Mouse (Mus musculus): Measurements from ENCODE around the gene Zbtb45. TPM values are rescaled to one million over a fixed set of nuclear protein-coding genes. Genes with fewer than 3 reads are reported as not detected.

The Zbtb45 gene
- polyA plus RNA-seq (2021; fragmentation: Nextera tagmentation): 7.8 and 11.4 TPM in 2 replicates
- long read RNA-seq, experiment 1, transcript Zbtb45-201 (3 exons, 2,171 nt): major isoform, 20 of 32 reads
- long read RNA-seq, experiment 1, partial matches to known transcripts: 0 of 32 reads
- long read RNA-seq, experiment 1, other reads (novel, unspliced or antisense): 12 of 32 reads
- long read RNA-seq, experiment 2, partial matches to known transcripts: 4 of 8 reads
- long read RNA-seq, experiment 2, other reads (novel, unspliced or antisense): 2 of 8 reads

DNA sequence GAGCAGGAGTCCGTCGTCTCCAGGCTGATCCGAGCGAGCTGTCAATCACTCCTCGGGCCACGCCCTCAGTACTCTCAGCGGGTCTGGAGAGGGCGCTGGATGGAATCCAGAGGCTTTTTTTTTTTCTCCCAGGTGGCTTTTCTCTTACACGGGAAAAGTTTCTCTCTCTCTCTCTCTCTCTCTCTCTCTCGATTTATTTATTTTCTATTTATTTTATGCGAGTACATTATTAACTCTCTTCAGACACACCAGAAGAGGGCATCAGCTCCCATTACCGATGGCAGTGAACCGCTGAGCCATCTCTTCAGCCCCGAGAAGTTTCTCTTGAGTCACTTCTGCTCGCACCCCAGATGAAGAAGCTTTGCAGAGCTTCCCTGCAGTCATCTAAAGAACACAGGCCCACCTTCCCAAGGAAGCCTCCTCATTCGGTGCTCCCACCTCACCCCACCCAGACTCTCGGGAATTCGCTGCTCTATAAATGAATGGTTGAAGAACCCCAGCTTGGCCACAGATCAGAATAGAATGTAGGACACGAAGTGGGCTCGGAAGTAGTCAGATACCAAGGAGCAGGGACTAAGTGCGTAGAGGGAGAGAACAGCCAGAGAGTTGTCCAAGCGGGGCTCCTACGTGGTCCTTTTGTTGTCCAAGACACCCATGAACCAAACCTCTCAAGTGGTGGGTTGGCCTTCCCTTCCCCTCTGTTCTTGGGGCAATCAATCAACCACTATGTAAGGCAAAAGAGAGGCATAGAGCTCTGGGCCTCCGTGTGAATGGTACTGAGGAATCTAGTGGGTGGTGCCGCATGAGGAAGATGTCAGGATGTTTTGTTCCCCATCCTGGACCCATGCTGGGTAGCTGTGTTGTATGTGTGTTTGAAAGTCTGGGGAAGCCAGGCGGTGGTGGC, at the start of gene Zbtb45:
TSS of gene Zbtb45 (minus strand) at position 30 of the 904 bp plus-strand sequence.

DNA sequence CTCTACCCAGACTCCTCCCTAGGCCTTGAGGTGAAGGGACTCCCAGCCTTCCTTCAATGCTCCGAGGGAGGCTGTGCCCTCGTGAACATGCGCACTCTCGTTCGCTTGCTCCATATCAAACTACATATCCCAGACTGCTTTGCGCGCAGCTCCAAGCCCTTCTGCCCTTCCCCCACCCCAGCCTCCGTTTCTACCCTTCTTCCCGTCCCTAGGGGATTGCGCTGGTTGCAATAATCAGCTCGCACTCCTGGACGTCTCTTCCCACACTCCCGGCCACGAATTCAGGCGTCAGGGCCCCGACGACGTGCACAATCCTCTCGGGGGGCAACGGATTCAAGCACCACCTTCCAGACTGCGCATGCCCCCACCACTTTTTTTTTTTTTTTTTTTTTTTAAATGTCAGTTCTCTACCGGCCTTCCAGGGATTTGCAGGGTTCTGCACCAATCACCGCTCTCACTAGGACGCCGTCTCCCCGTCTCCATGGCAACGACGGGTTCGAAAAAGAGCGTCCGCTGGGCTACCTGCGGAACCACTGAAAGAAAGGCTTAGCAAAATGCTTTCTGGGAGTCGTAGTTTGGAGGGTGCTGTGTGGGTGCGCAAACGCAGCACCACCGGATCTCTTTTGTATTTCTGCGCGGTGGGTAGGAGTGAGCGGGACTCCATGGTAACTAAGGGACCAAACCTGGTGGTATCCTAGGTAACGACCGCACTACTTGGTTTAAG, 44.6 kb upstream of the Zbtb45 start, which contains the start of gene Mzf1:
TSS of gene Mzf1 (minus strand) at position 478 of the 724 bp plus-strand sequence.

GRCm38 (mm10) chr7:13037901-13038555, 28.2 kb upstream of the Zbtb45 start, which contains the start of gene Ube2m:
Gene Ube2m, minus strand, starts transcription at chr7:13038275.

GRCm38 (mm10) chr7:13034148-13034977, 24.5 kb upstream of the Zbtb45 start, which contains the start of gene Chmp2a:
Gene Chmp2a, minus strand, starts transcription at chr7:13034807.

DNA sequence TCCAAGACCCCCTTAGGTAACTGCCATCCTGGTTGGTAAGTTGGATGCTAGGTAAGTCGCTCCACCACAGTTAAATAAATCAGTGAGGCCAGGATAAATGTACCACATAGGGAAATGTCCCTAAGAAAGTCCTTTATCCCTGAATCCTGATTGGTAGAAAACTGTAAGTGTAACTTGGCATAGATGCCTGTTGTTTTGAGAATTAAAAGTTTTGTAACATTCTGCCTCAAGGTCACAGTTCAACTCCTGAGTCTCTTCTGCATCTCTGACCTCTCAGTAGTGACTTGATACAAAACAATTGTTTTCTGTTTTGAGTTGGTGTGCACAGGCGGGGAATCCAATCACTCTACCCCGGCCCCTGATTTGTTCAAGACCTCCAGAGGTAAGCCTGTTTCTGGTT, 11.0 kb downstream of the Zbtb45 start, which contains the start of gene Trim28:
TSS of gene Trim28 (plus strand) at position 264 of the 400 bp plus-strand sequence.

DNA sequence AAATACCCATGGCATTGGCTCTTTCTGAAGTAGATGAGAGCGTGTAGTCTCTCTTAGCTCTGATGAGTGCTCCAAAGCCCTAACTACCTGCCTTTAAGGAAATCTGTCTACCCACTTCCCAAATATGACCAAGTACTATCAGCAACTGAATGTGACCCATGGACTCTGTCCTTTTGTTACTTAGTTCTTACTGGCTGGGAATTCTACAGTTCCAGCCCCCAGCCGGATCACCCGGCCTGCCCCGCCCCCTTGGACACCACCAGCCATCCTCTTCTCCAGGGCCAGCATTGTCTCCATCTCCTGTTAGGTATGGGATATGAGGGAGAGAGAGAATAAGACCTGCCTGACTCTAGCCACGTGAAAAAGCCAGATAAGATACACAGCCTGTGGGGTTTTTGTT, 11.8 kb downstream of the Zbtb45 start, which contains the start of gene Slc27a5:
TSS of gene Slc27a5 (minus strand) at position 140 of the 400 bp plus-strand sequence.

DNA sequence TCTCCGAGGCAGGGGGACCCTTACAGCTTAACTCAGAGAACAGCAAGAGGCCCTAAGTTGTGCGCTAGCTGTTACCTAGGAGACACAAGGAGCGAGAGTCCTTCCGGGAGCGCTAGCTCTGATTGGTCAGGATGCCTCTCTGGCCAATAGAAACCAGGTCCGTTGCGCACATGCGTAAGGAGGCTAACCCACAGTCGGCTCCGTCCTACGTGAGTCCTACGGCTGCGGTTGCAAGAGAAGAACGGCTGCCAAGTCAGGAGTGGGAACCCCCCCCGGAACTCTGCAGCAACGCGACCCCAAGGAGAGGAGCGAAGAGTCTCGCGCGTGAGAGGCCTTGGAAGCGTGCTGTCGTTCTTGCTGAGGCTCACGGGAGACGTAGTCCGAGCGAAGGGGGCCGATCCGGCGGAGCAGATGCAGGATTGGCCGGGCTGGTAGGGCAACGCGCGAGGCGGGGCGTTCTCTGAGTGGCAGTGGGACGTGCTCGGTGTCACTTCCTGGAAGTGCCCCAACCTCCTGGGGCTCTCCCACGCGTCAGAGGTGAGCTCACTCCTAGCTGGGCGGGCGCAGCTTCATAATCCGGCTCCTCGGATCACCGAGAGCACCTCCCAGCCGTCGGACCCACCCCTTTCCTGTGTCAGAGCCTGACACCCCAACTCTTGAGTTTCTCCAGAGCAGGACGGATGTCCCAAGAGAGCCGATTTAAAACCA, 32.0 kb downstream of the Zbtb45 start, which contains the start of gene Zfp446:
TSS of gene Zfp446 (plus strand) at position 167 of the 708 bp plus-strand sequence.

GRCm38 (mm10) chr7:12965678-12966091, 44.1 kb downstream of the Zbtb45 start, which contains the start of gene Zfp324:
Gene Zfp324, plus strand, starts transcription at chr7:12965838.

Other genes with a start within 250 kb of the Zbtb45 start
- 5.4 and 7.1 TPM in 2 replicates for gene Zscan18, start 206.4 kb downstream of the Zbtb45 start, polyA plus RNA-seq (2021; fragmentation: Nextera tagmentation)
- gene Zfp329, start 191.2 kb downstream of the Zbtb45 start, polyA plus RNA-seq (2021; fragmentation: Nextera tagmentation): 9.1 and 9.8 TPM in 2 replicates
- 5.6 and 8.0 TPM in 2 replicates for gene Zfp110, start 175.3 kb downstream of the Zbtb45 start, polyA plus RNA-seq (2021; fragmentation: Nextera tagmentation)
- gene Zfp128, start 128.9 kb downstream of the Zbtb45 start, polyA plus RNA-seq (2021; fragmentation: Nextera tagmentation): 3.0 and 3.7 TPM in 2 replicates
- 9.4 and 10.1 TPM in 2 replicates for gene Zscan22, start 112.2 kb downstream of the Zbtb45 start, polyA plus RNA-seq (2021; fragmentation: Nextera tagmentation)
- 501 and 651 TPM in 2 replicates for gene Rps5, start 87.7 kb downstream of the Zbtb45 start, polyA plus RNA-seq (2021; fragmentation: Nextera tagmentation)
- 0.72 and 0.75 TPM in 2 replicates for gene Rnf225, start 82.6 kb downstream of the Zbtb45 start, polyA plus RNA-seq (2021; fragmentation: Nextera tagmentation)
- gene Zfp324, start 44.2 kb downstream of the Zbtb45 start, polyA plus RNA-seq (2021; fragmentation: Nextera tagmentation): 2.1 and 2.2 TPM in 2 replicates
- gene Zfp446, start 32.2 kb downstream of the Zbtb45 start, polyA plus RNA-seq (2021; fragmentation: Nextera tagmentation): 3.5 and 3.7 TPM in 2 replicates
- gene Slc27a5, start 11.8 kb downstream of the Zbtb45 start, polyA plus RNA-seq (2021; fragmentation: Nextera tagmentation): not detected in 2 replicates
- gene Trim28, start 10.9 kb downstream of the Zbtb45 start, polyA plus RNA-seq (2021; fragmentation: Nextera tagmentation): 54.8 and 98.3 TPM in 2 replicates
- 313 and 375 TPM in 2 replicates for gene Chmp2a, start 24.8 kb upstream of the Zbtb45 start, polyA plus RNA-seq (2021; fragmentation: Nextera tagmentation)
- 24.0 and 50.3 TPM in 2 replicates for gene Ube2m, start 28.2 kb upstream of the Zbtb45 start, polyA plus RNA-seq (2021; fragmentation: Nextera tagmentation)
- 6.9 and 8.3 TPM in 2 replicates for gene Mzf1, start 44.7 kb upstream of the Zbtb45 start, polyA plus RNA-seq (2021; fragmentation: Nextera tagmentation)
- not detected in 2 replicates for gene Vmn1r85, start 85.1 kb upstream of the Zbtb45 start, polyA plus RNA-seq (2021; fragmentation: Nextera tagmentation)
- gene Vmn1r86, start 109.9 kb upstream of the Zbtb45 start, polyA plus RNA-seq (2021; fragmentation: Nextera tagmentation): not detected in 2 replicates
- not detected in 2 replicates for gene Vmn1r87, start 130.1 kb upstream of the Zbtb45 start, polyA plus RNA-seq (2021; fragmentation: Nextera tagmentation)
- not detected in 2 replicates for gene Vmn1r88, start 149.5 kb upstream of the Zbtb45 start, polyA plus RNA-seq (2021; fragmentation: Nextera tagmentation)
- gene Vmn1r89, start 203.0 kb upstream of the Zbtb45 start, polyA plus RNA-seq (2021; fragmentation: Nextera tagmentation): not detected in 2 replicates